Mouse (Mus musculus) MEL (cell line): ENCODE results near the gene Zmiz1. TPM values are rescaled to one million over a fixed set of nuclear protein-coding genes. Genes with fewer than 3 reads are reported as not detected.

Experiments used
- DNase-seq: peaks from one replicate; pipeline ENCODE4 v3.0.0; 2011; ENCODE audit warnings: low read depth, low spot score
- H3K27ac ChIP-seq: 2 replicates; pipeline ENCODE4 v1.5.1; 2012; ENCODE audit warnings: low read depth, mild to moderate bottlenecking, control low read depth, low read length, moderate library complexity; ENCODE audit not compliant: control insufficient read depth
- H3K27me3 ChIP-seq, 2 experiments: fragments of 150-350 bp in 1 of 2; sonication (generic) in 1 of 2; 2 replicates each; pipeline ENCODE4 v1.6.1; 2012; ENCODE audit warnings: low read length in 2 of 2, mild to moderate bottlenecking in 2 of 2, improper control_type of control experiment in 1 of 2, moderate library complexity in 1 of 2; ENCODE audit not compliant: insufficient read depth in 2 of 2, control insufficient read depth in 1 of 2
- H3K36me3 ChIP-seq, 2 experiments: 2 replicates each; pipeline ENCODE4 v1.6.1; 2012 to 2014; ENCODE audit warnings: low read length in 2 of 2, improper control_type of control experiment in 1 of 2, inconsistent platforms in 1 of 2, mild to moderate bottlenecking in 1 of 2; ENCODE audit not compliant: insufficient read depth in 2 of 2, control insufficient read depth in 1 of 2
- H3K4me1 ChIP-seq, 2 experiments: fragments of 150-350 bp in 1 of 2; sonication (generic) in 1 of 2; 2 replicates each; pipeline ENCODE4 v1.6.1; 2012; ENCODE audit warnings: low read length in 2 of 2, improper control_type of control experiment in 1 of 2, mild to moderate bottlenecking in 1 of 2; ENCODE audit not compliant: insufficient read depth in 2 of 2, control insufficient read depth in 1 of 2
- H3K4me3 ChIP-seq, 2 experiments: fragments of 150-350 bp in 1 of 2; sonication (generic) in 1 of 2; 2 replicates each; pipeline ENCODE4 v1.5.1; 2012; ENCODE audit warnings: low read depth in 2 of 2, low read length in 2 of 2, mild to moderate bottlenecking in 2 of 2, moderate library complexity in 2 of 2, control low read depth in 1 of 2, improper control_type of control experiment in 1 of 2; ENCODE audit not compliant: control insufficient read depth in 1 of 2, insufficient read depth in 1 of 2
- H3K79me2 ChIP-seq: 2 replicates; pipeline ENCODE4 v1.6.1; 2012; ENCODE audit warnings: mild to moderate bottlenecking, low read length, moderate library complexity; ENCODE audit not compliant: control insufficient read depth, poor library complexity, insufficient read depth
- H3K9ac ChIP-seq: 2 replicates; pipeline ENCODE4 v1.6.1; 2012; ENCODE audit warnings: low read depth, mild to moderate bottlenecking, control low read depth, low read length, moderate library complexity; ENCODE audit not compliant: control insufficient read depth, poor library complexity, severe bottlenecking
- H3K9me3 ChIP-seq: fragments of 150-350 bp; sonication (generic); replicated peaks from 2 replicates; pipeline ENCODE4 v1.6.1; 2012; ENCODE audit warnings: mild to moderate bottlenecking, low read length, improper control_type of control experiment, moderate library complexity; ENCODE audit not compliant: insufficient read depth
- BHLHE40 ChIP-seq: IDR thresholded peaks from 2 replicates; pipeline ENCODE4 v1.6.1; 2012; ENCODE audit warnings: low read depth, mild to moderate bottlenecking, inconsistent platforms, low read length, improper control_type of control experiment, borderline replicate concordance
- CHD2 ChIP-seq: IDR thresholded peaks from 2 replicates; pipeline ENCODE4 v1.6.1; 2011; ENCODE audit warnings: low read length, improper control_type of control experiment
- ELF1 ChIP-seq: IDR thresholded peaks from 2 replicates; pipeline ENCODE4 v1.6.1; 2014; ENCODE audit warnings: low read depth, mild to moderate bottlenecking, inconsistent platforms, low read length, improper control_type of control experiment, moderate library complexity
- ETS1 ChIP-seq: IDR thresholded peaks from 2 replicates; pipeline ENCODE4 v1.6.1; 2012; ENCODE audit warnings: low read depth, mild to moderate bottlenecking, inconsistent platforms, low read length, improper control_type of control experiment, moderate library complexity
- HCFC1 ChIP-seq: IDR thresholded peaks from 2 replicates; pipeline ENCODE4 v1.6.1; 2012; ENCODE audit warnings: low read depth, mild to moderate bottlenecking, inconsistent platforms, low read length, improper control_type of control experiment, moderate library complexity
- KAT2A ChIP-seq: conservative IDR thresholded peaks from 2 replicates; pipeline ENCODE4 v1.6.1; 2012; ENCODE audit warnings: low read depth, low read length, improper control_type of control experiment, inconsistent platforms
- MAZ ChIP-seq: IDR thresholded peaks from 2 replicates; pipeline ENCODE4 v1.6.1; 2012; ENCODE audit warnings: low read depth, mild to moderate bottlenecking, inconsistent platforms, low read length, improper control_type of control experiment
- MEF2A ChIP-seq: IDR thresholded peaks from 2 replicates; pipeline ENCODE4 v1.6.1; 2014; ENCODE audit warnings: low read depth, mild to moderate bottlenecking, inconsistent platforms, low read length, improper control_type of control experiment; ENCODE audit not compliant: poor library complexity, insufficient replicate concordance, severe bottlenecking; ENCODE audit errors: extremely low read depth
- MYB ChIP-seq: IDR thresholded peaks from 2 replicates; pipeline ENCODE4 v1.6.1; 2011; ENCODE audit warnings: mild to moderate bottlenecking, low read depth, low read length, improper control_type of control experiment
- MYC ChIP-seq: IDR thresholded peaks from 2 replicates; pipeline ENCODE4 v1.6.1; 2011; ENCODE audit warnings: low read depth, mild to moderate bottlenecking, low read length, improper control_type of control experiment, moderate library complexity
- NELFE ChIP-seq: IDR thresholded peaks from 2 replicates; pipeline ENCODE4 v1.6.1; 2011; ENCODE audit warnings: low read depth, low read length, improper control_type of control experiment
- NRF1 ChIP-seq: IDR thresholded peaks from 2 replicates; pipeline ENCODE4 v1.6.1; 2014; ENCODE audit warnings: low read depth, mild to moderate bottlenecking, inconsistent platforms, low read length, improper control_type of control experiment, moderate library complexity; ENCODE audit not compliant: poor library complexity, insufficient read depth, severe bottlenecking
- RAD21 ChIP-seq: IDR thresholded peaks from 2 replicates; pipeline ENCODE4 v1.6.1; 2011; ENCODE audit warnings: mild to moderate bottlenecking, low read depth, low read length, improper control_type of control experiment
- SIN3A ChIP-seq: IDR thresholded peaks from 2 replicates; pipeline ENCODE4 v1.6.1; 2012; ENCODE audit warnings: low read length, improper control_type of control experiment, inconsistent platforms
- TAL1 ChIP-seq: IDR thresholded peaks from 2 replicates; pipeline ENCODE4 v1.6.1; 2012; ENCODE audit warnings: mild to moderate bottlenecking, inconsistent platforms, low read length, moderate library complexity, mixed read lengths
- TCF12 ChIP-seq: IDR thresholded peaks from 2 replicates; pipeline ENCODE4 v1.6.1; 2014; ENCODE audit warnings: low read depth, mild to moderate bottlenecking, inconsistent platforms, low read length, improper control_type of control experiment, moderate library complexity
- UBTF ChIP-seq: IDR thresholded peaks from 2 replicates; pipeline ENCODE4 v1.6.1; 2012; ENCODE audit warnings: low read depth, mild to moderate bottlenecking, inconsistent platforms, low read length, improper control_type of control experiment, moderate library complexity, borderline replicate concordance; ENCODE audit not compliant: insufficient read depth
- USF1 ChIP-seq: IDR thresholded peaks from 2 replicates; pipeline ENCODE4 v1.6.1; 2014; ENCODE audit warnings: low read depth, mild to moderate bottlenecking, inconsistent platforms, low read length, improper control_type of control experiment, moderate library complexity
- ZC3H11A ChIP-seq: IDR thresholded peaks from 2 replicates; pipeline ENCODE4 v1.6.1; 2012; ENCODE audit warnings: low read depth, mild to moderate bottlenecking, inconsistent platforms, low read length, improper control_type of control experiment
- ZMIZ1 ChIP-seq: IDR thresholded peaks from 2 replicates; pipeline ENCODE4 v1.6.1; 2012; ENCODE audit warnings: low read depth, mild to moderate bottlenecking, inconsistent platforms, low read length, improper control_type of control experiment, moderate library complexity
- polyA plus RNA-seq, 2 experiments: library from polyadenylated mRNA; stranded (reverse) in 1 of 2; unstranded in 1 of 2; fragments of >175 nt in 1 of 2; fragments of >200 nt in 1 of 2; gene quantifications; 2 replicates each; pipeline versions ENCODE4 v1.2.1 to v1.2.4; 2012; ENCODE audit warnings: low replicate concordance in 2 of 2, low read depth in 1 of 2; ENCODE audit not compliant: insufficient read length in 2 of 2, insufficient read depth in 1 of 2, missing spikeins in 1 of 2
- total RNA-seq: library from RNA; depleted of rRNA; stranded (reverse); fragments of 300-350 nt; gene quantifications from 2 replicates; pipeline ENCODE4 v1.2.3, GENCODE M21; 2012

Zmiz1 gene
- total and polyA plus RNA-seq, 3 experiments = 2.7 to 19.9 TPM; not detected in 1

GRCm38 (mm10) chr14:25478257-25478656 is 19.3 kb downstream of the Zmiz1 start:
- Histone ChIP-seq H3K9ac (no peak overlapping the region), H3K9me3 (no peaks in the 10 kb centered on the region), H3K4me1 (peaks cover 5 to 29% of the 10 kb centered on the region in 2 experiments), H3K27me3 (no peaks in the 10 kb centered on the region), H3K27ac (no peak overlapping the region), H3K79me2 (peaks cover 14% of the 10 kb centered on the region), H3K4me3 (no peak overlapping the region), H3K36me3 (peaks cover 0 to 17% of the 10 kb centered on the region in 2 experiments; a peak in 2 of 4 replicates)
- TF ChIP-seq SIN3A = no peak
- TF ChIP-seq BHLHE40 = no peak
- TF ChIP-seq ETS1 = no peak
- no peak for TF ChIP-seq TAL1
- no peak for TF ChIP-seq RAD21
- no peak for TF ChIP-seq MAZ
- TF ChIP-seq KAT2A = no peak
- no peak for TF ChIP-seq TCF12
- no peak for TF ChIP-seq MYB
- TF ChIP-seq ZMIZ1 = no peak
- TF ChIP-seq HCFC1 = no peak
- no peak for TF ChIP-seq UBTF
- TF ChIP-seq MEF2A = no peak
- no peak for TF ChIP-seq NELFE
- no peak for TF ChIP-seq NRF1
- TF ChIP-seq ELF1 = no peak
- no peak for TF ChIP-seq USF1
- TF ChIP-seq MYC = no peak
- TF ChIP-seq, all 39 proteins: peak for 0
- no peak for DNase-seq

DNA sequence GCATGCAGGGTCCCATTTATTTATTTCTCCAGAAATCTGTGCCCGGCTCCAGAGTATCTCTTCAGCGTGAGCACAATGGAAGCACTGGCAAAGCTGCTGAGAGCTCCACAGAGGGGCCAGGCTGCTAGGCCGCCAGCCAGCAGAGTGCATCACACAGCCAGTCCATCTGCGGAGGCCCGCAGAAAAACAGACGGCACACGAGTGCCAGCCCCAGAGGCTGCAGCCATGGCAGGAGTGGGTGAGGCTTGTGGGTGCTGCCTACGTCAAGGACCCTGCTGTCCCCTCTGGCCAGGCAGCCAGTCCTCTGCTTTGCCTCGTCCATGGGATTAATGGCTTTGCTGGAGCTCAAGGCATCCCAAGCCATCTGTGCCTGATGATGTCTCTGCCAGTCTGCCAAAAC is 19.8 kb downstream of the Zmiz1 start:
- Histone ChIP-seq H3K79me2 (peaks cover 18% of the 10 kb centered on the region), H3K4me3 (no peak overlapping the region), H3K9ac (no peak overlapping the region), H3K27ac (no peak overlapping the region), H3K4me1 (peaks cover 5 to 30% of the 10 kb centered on the region in 2 experiments), H3K27me3 (no peaks in the 10 kb centered on the region), H3K9me3 (no peaks in the 10 kb centered on the region), H3K36me3 (peaks cover 0 to 22% of the 10 kb centered on the region in 2 experiments; a peak in 2 of 4 replicates)
- TF ChIP-seq CHD2 = no peak
- no peak for TF ChIP-seq HCFC1
- TF ChIP-seq SIN3A = no peak
- no peak for TF ChIP-seq ETS1
- no peak for TF ChIP-seq MYC
- no peak for TF ChIP-seq ZC3H11A
- DNase-seq = no peak
